Mouse (Mus musculus) ES-E14 (cell line): ENCODE data around the gene Mtfr1l. TPM values are rescaled to one million over a fixed set of nuclear protein-coding genes. Genes with fewer than 3 reads are reported as not detected.

Experiments used
- DNase-seq: peaks from one replicate; pipeline ENCODE4 v3.0.0-alpha.2; 2013; ENCODE audit warnings: low read depth, low spot score
- H3K27ac ChIP-seq: 2 replicates; pipeline ENCODE4 v1.5.1; 2012; ENCODE audit warnings: low read depth, mild to moderate bottlenecking, low read length, moderate library complexity, mixed read lengths; ENCODE audit not compliant: poor library complexity, insufficient read depth, severe bottlenecking
- H3K36me3 ChIP-seq: 2 replicates; pipeline ENCODE4 v1.6.1; 2012; ENCODE audit warnings: mild to moderate bottlenecking, low read length, moderate library complexity, mixed read lengths; ENCODE audit not compliant: control insufficient read depth, poor library complexity, insufficient read depth, severe bottlenecking
- H3K4me1 ChIP-seq, 2 experiments: fragments of 150-350 bp in 1 of 2; sonication (generic) in 1 of 2; 2 replicates each; pipeline ENCODE4 v1.6.1; 2012; ENCODE audit warnings: low read length in 2 of 2, mild to moderate bottlenecking in 1 of 2, mixed read lengths in 1 of 2; ENCODE audit not compliant: control insufficient read depth in 2 of 2, insufficient read depth in 2 of 2, poor library complexity in 1 of 2
- H3K4me3 ChIP-seq, 2 experiments: fragments of 150-350 bp in 1 of 2; sonication (generic) in 1 of 2; 2 replicates each; pipeline ENCODE4 v1.5.1; 2012; ENCODE audit warnings: low read length in 2 of 2, low read depth in 1 of 2, mild to moderate bottlenecking in 1 of 2, mixed read lengths in 1 of 2; ENCODE audit not compliant: insufficient read depth in 1 of 2, poor library complexity in 1 of 2, severe bottlenecking in 1 of 2
- H3K9ac ChIP-seq: 2 replicates; pipeline ENCODE4 v1.6.1; 2012; ENCODE audit warnings: low read depth, mild to moderate bottlenecking, low read length, mixed read lengths; ENCODE audit not compliant: poor library complexity, insufficient read depth, severe bottlenecking
- H3K9me3 ChIP-seq: fragments of 150-350 bp; sonication (generic); 2 replicates; pipeline ENCODE4 v1.6.1; 2012; ENCODE audit warnings: low read depth, mild to moderate bottlenecking, low read length; ENCODE audit not compliant: control insufficient read depth, insufficient read depth
- CHD2 ChIP-seq: IDR thresholded peaks from 2 replicates; pipeline ENCODE4 v1.6.1; 2014; ENCODE audit warnings: mild to moderate bottlenecking, low read depth, low read length, inconsistent platforms
- HCFC1 ChIP-seq: IDR thresholded peaks from 2 replicates; pipeline ENCODE4 v1.6.1; 2012; ENCODE audit warnings: low read length, inconsistent platforms, borderline replicate concordance; ENCODE audit not compliant: insufficient read depth
- MAFK ChIP-seq: IDR thresholded peaks from 2 replicates; pipeline ENCODE4 v1.6.1; 2014; ENCODE audit warnings: mild to moderate bottlenecking, low read depth, low read length, inconsistent platforms; ENCODE audit not compliant: insufficient read depth
- ZC3H11A ChIP-seq: IDR thresholded peaks from 2 replicates; pipeline ENCODE4 v1.6.1; 2012; ENCODE audit warnings: low read depth, mild to moderate bottlenecking, inconsistent platforms, low read length, borderline replicate concordance
- ZNF384 ChIP-seq: IDR thresholded peaks from 2 replicates; pipeline ENCODE4 v1.6.1; 2012; ENCODE audit warnings: low read depth, low read length, inconsistent platforms
- in situ Hi-C, 2 experiments: fragments of 600-800 bp; cut with MboI; formaldehyde crosslinking; loops; one replicate each; pipeline ENCODE4 v1.15.1; 2025; ENCODE audit warnings: low sequenced_read_pairs in 2 of 2, inconsistent platforms in 1 of 2; ENCODE audit not compliant: unreplicated experiment in 2 of 2
- total RNA-seq: library from RNA; depleted of rRNA; stranded (reverse); fragments of 300-350 nt; gene quantifications from 2 replicates; pipeline ENCODE4 v1.2.3, GENCODE M21; 2012

Mtfr1l gene
- total RNA-seq, 1 experiment: 43.7 TPM

- Histone ChIP-seq H3K9me3 (no peaks in the 10 kb centered on the region), H3K36me3 (peaks cover 18% of the 10 kb centered on the region), H3K9ac (no peak overlapping the region), H3K4me1 (peaks cover 4 to 5% of the 10 kb centered on the region in 2 experiments; a peak in 3 of 4 replicates), H3K4me3 (no peak overlapping the region), H3K27ac (no peak overlapping the region)
- no peak for DNase-seq
- in situ Hi-C loops: no loop called here
- TF ChIP-seq HCFC1: no peak
- TF ChIP-seq MAFK: no peak
- no peak for TF ChIP-seq ZNF384
- TF ChIP-seq ZC3H11A: no peak
- no peak for TF ChIP-seq CHD2
Measured at GRCm38 (mm10) chr4:134532928-134533327, 2.3 kb downstream of the Mtfr1l start.

GRCm38 (mm10) chr4:134526220-134526619 is 9.0 kb downstream of the Mtfr1l start:
- H3K9ac ChIP-seq: no peak overlapping the region
- H3K36me3 ChIP-seq: peaks cover 52% of the 10 kb centered on the region
- no peaks in the 10 kb centered on the region for H3K9me3 ChIP-seq

GRCm38 (mm10) chr4:134525806-134526205 is 9.4 kb downstream of the Mtfr1l start:
- no peak overlapping the region for H3K4me3 ChIP-seq
- DNase-seq: no peak
- no peak for TF ChIP-seq ZC3H11A
- TF ChIP-seq CHD2: no peak
- TF ChIP-seq MAFK: no peak
- no peak for TF ChIP-seq HCFC1
- TF ChIP-seq ZNF384: no peak
- no peak overlapping the region for H3K9ac ChIP-seq
- H3K36me3 ChIP-seq: peaks cover 51% of the 10 kb centered on the region
- H3K9me3 ChIP-seq: no peaks in the 10 kb centered on the region
- no peak overlapping the region for H3K27ac ChIP-seq
- H3K4me1 ChIP-seq: 0 out of 4 replicates have a peak, but pooled peaks cover 0 to 4% of the 10 kb centered on the region in 2 experiments
- in situ Hi-C loops: no loop called here

More at GRCm38 (mm10) chr4:134526220-134526619, 9.0 kb downstream of the Mtfr1l start:
- Histone ChIP-seq H3K27ac (no peak overlapping the region), H3K4me1 (0 out of 4 replicates have a peak, but pooled peaks cover 0 to 4% of the 10 kb centered on the region in 2 experiments), H3K4me3 (no peak overlapping the region)
- TF ChIP-seq ZNF384 (no peak), HCFC1 (no peak), MAFK (no peak), CHD2 (no peak), ZC3H11A (no peak)
- in situ Hi-C loops: no loop called here
- no peak for DNase-seq

GRCm38 (mm10) chr4:134523447-134523846 is 11.7 kb downstream of the Mtfr1l start:
- Histone ChIP-seq H3K9me3 (no peaks in the 10 kb centered on the region), H3K9ac (no peak overlapping the region), H3K4me1 (0 out of 4 replicates have a peak, but pooled peaks cover 0 to 4% of the 10 kb centered on the region in 2 experiments), H3K36me3 (peaks cover 38% of the 10 kb centered on the region), H3K4me3 (no peak overlapping the region), H3K27ac (no peak overlapping the region)
- in situ Hi-C loops: no loop called here
- no peak for DNase-seq
- no peak for TF ChIP-seq MAFK
- TF ChIP-seq HCFC1: no peak
- no peak for TF ChIP-seq ZNF384
- TF ChIP-seq ZC3H11A: no peak
- no peak for TF ChIP-seq CHD2

- in situ Hi-C loops: no loop called here
- Histone ChIP-seq H3K4me1 (peaks cover 4 to 8% of the 10 kb centered on the region in 2 experiments; a peak in 3 of 4 replicates), H3K27ac (no peak overlapping the region), H3K4me3 (no peak overlapping the region), H3K9ac (no peak overlapping the region), H3K36me3 (peaks cover 23% of the 10 kb centered on the region), H3K9me3 (no peaks in the 10 kb centered on the region)
- TF ChIP-seq HCFC1: no peak
- TF ChIP-seq MAFK: no peak
- no peak for TF ChIP-seq ZC3H11A
- TF ChIP-seq ZNF384: no peak
- no peak for TF ChIP-seq CHD2
- DNase-seq: no peak
Measured at GRCm38 (mm10) chr4:134519281-134519680, 15.9 kb downstream of the Mtfr1l start.
